Mouse (Mus musculus): Measurements from ENCODE around the gene Tmem81. TPM values are rescaled to one million over a fixed set of nuclear protein-coding genes. Genes with fewer than 3 reads are reported as not detected.

Gene Tmem81
- total RNA-seq, 2 experiments from 2014 or later = 1.5 to 2.0 TPM

DNA sequence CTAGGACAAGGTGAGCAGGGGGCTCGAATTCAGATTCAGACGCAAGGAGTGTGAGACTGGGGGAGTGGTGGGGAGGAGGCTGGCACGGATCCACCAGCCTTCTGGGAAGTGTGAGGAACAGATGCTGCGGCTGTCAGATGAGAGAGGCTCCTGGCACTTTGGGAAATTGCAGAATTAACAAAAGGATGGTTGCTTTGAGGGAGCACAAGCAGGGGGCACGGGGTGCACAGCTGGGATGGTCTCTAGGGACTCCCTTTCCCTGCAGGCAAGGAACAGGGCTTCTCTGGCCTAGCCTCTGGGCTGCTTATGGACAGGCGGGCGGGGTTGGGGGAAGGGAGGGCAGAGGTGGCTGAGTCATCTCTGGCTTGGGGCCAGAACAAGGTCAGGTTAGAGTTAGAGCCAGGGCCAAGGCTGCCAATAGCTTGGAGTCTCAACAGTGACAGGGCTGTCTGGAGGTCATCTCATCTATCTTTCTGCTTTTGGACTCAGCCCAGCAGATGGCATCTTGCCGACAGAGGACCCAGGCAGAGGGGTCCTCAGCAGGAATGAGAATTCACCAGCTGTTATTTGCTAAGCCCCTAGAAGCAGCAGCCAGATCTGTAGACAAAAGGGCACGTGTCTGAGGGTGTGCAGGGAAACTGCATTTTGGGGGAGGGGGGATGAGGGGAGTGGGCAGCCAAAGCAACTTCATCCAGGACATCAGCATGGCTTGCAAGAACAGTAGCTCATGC lies 52.0 kb downstream of the Tmem81 start:
- intact Hi-C loops (cut with DNase I) = no loop called here
- peak; percentile 59 to 73 for DNase-seq

Other genes with a start within 250 kb of the Tmem81 start
- gene Klhdc8a, start 207.6 kb upstream of the Tmem81 start, total RNA-seq (2021) = 10 to 100 TPM; 23.6 to 29.0 TPM
- 1 to 10 TPM; 3.6 to 5.4 TPM for gene Nuak2, start 190.1 kb upstream of the Tmem81 start, total RNA-seq (2021)
- gene Tmcc2, start 114.9 kb upstream of the Tmem81 start, total RNA-seq (2021) = 10 to 100 TPM; 14.8 to 15.4 TPM
- 10 to 100 TPM; 17.7 to 19.0 TPM for gene Dstyk, start 88.7 kb upstream of the Tmem81 start, total RNA-seq (2021)
- 10 to 100 TPM; 21.5 to 23.0 TPM for gene Rbbp5, start 28.9 kb upstream of the Tmem81 start, total RNA-seq (2021)
- 1 to 10 TPM; 3.5 to 4.6 TPM for gene Cntn2, start 37.0 kb downstream of the Tmem81 start, total RNA-seq (2021)
- gene Nfasc, start 235.6 kb downstream of the Tmem81 start, total RNA-seq (2021) = under 1 TPM; 0.41 to 0.53 TPM

Measured in heart, postnatal 14 days (tissue).